Mouse (Mus musculus): Measurements from ENCODE around the gene Hnrnpa0.
A peak's percentile ranks its signal among the peaks of the same experiment; 100 is the strongest.

Gene Hnrnpa0

DNA sequence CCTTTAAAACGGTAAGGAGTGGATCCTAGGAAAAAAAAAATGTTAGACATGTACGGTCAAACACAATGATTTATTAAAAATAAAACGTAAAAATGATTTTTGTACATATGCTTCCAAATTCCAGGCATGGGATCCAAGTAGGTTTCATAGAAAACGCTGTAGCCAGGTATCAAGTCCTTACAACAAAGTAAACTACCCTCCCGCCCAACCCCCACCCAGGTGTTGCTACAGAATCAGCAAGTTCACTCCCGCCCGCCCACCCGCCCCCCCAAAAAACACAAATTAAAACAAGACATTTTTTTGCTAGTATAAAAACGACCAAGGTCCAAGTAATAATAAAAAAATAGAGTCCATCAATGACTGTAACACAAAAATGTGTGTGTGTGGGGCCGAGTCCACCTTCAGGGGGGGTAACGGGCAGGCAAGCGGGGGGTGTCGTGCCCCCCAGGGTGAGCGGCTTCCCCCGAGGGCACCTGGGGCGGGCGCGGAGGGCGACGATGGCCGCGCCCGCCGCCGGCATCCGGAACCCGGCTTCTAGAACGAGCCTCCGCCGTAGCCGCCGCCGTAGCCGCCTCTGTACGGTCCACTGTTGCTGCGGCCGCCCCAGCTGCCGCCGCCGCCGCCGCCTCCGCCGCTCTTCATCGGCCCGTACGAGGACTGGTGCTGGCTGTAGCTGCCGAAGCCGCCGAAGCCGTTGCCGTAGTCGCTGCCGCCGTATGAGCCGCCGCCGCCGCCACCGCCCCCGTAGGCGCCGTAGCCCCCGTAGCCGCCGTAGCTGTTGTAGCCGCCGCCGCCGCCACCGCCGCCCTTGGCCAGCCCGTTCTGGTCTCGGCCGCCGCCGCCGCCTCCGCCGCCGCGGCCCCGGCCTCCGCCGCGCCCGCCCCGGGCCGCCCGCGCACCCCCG lies 1.2 kb downstream of the Hnrnpa0 start:
- no peak for DNase-seq

DNA sequence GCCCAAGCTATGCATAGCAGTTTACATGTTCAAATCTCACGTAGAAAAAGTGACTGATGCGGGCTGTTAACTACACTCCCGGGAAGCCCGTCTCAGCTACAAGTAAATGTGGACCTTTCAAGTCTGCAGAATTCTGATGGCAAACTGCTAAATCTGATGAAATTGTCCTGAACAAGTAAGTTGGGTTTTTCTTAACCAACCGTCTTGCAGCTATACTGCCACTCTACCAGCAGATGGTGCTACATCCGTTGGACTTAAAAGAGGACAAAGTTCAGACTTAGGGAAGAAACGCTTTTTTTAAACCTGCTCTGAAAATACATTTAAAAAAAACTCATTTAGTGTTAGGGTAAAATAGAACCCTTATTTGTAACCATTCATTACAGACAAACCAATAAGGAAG lies 2.2 kb downstream of the Hnrnpa0 start:
- DNase-seq = peak in 1 of 2 experiments; percentile 62

DNA sequence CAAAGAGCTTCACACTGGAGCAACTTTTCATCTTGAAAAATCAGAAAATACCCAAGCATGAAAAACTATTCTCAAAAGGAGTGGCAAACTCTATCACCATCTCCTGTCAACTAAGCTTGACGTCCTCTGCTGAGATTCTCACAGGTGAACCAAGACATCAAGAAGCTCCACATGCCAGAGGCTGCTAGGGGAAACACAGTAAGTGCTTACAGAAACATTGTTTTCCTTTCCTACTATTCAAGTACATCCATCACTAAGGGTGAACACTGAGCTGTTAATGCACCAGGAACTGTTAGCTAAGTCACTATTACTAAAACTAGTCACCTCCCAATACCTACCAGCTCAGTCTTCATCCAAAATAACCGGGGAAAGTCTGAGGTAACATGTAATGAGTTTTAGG lies 3.4 kb downstream of the Hnrnpa0 start:
- no peak for DNase-seq

DNA sequence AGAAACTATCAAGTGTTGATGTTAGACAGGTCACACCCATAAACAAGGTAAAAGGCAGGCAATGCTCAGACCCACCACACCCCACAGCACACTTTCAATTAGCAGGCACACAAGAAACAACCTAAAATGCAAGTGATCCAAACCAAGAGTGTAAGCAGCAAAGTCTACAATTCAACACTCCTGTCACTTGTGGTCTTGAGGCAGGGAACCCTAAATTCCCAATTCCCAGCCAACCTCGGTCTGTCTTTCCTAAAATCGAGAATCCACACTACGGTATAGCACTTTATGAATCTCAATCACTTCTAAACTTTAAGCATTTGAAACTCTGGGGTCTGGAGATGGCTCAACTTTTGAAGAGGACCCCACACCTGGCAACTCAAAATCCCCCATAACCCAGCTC lies 4.1 kb downstream of the Hnrnpa0 start:
- DNase-seq = no peak

DNA sequence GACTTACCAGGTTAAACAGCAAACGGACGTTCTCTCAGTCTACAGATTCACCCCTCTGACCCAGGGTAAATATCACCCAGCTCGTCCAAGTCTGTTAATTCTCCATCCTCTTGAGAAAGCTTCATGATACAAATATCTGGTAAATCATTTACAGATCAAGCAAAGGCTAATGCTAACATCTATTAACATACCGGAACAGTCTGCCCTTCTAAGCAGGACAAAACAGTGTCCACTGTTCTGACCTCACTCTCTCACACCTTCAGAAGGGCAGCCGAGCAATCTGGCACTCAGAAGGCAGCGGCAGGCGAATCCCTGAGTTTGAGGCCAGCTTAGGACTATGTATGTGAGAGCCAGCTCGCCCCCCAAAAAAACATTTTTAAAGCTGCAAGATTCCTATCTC lies 5.0 kb downstream of the Hnrnpa0 start:
- DNase-seq = no peak

DNA sequence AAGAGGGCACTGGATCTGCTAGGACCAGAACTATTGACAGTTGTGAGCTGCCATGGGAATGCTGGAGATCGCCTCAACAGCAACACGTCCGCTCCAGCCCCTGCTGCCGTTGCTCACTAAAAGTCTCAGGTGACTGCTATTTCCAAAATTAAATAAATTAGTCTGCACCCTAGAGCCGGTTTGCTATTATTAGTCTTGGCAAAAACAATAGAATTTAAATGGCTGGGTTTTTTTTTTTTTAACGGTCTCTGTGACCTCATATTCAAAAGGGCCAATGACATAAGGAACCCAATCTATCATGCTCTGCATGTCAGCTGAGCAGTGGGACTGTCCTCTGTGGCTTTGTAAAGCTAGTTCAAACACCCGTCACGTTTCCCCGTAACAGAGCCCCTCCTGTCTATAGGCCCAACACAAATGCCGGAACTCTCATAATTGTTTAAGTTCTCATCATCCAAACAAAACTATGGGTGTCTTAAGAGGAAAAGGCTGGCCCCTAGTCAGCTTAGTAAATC lies 5.5 kb downstream of the Hnrnpa0 start:
- DNase-seq = no peak

DNA sequence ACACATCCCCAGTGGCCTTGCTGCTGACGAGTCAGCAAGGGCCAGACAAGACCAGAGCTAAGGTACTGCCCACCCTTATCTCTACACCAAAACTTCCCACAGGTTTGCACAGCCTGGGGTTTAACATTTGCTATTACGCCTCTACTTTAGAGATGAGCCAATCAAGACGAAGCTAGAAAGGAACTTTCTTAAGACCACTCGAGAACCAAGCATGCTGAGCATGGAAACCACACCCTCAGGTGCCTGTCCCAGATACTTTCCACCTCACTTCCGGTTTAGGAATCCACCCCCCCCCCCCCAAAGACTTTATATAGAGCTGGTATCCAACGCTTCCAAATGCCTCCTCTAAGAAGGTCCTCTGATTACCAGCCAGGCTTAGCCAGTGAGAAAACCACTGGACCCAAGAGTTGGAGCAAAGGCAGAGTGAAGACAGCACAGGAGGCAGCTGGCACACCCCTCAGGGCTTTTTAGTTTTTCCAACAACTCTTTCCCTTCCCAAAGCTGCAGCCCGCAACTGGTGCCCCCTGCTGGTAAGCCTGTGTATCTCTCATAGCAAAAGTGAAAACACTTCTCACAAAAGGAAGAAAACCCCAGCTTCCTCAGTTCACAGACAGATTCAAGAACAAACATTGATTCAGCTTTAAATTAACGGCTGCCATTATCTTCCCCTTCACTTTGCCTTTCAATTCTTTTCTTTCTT lies 10.9 kb downstream of the Hnrnpa0 start:
- DNase-seq = peak; percentile 74 to 87

DNA sequence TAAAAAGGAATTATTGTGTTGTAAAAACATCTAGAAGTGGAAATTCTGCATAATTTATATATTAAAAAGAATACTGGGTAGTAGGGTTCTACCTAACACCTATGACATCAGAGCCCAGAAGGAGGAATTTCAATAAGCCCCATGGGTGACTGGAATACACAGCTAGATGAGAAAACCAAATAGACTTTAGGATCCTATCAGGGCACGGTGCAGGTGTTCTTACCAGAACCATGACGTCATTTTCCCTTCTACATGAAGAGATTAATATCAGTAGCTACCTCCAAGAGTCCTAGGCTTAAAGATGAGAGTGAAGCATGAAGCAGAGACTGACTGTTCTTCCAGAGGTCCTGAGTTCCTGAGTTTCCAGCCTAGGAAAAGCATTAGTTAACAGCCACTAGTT lies 11.6 kb downstream of the Hnrnpa0 start:
- DNase-seq = no peak

DNA sequence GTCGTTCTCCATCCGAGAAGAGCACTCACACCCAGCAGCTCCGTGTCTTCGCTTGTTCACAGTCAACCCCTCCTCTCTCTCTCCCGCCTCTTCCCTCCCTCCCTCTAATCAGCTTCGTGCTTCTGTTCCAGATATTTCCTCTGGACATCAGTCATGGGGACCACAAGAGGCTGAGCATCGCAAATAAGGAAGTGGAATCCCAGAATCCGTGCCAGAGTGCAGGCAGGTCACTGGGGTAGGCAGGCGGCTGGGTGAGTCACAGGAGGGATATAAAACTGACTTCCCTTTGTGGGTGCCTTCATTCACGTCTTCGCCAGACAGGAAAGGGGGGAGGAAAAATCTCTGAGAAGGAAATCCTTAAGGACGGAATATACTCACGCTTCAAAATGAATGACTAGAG lies 13.1 kb downstream of the Hnrnpa0 start:
- peak; percentile 71 to 74 for DNase-seq

DNA sequence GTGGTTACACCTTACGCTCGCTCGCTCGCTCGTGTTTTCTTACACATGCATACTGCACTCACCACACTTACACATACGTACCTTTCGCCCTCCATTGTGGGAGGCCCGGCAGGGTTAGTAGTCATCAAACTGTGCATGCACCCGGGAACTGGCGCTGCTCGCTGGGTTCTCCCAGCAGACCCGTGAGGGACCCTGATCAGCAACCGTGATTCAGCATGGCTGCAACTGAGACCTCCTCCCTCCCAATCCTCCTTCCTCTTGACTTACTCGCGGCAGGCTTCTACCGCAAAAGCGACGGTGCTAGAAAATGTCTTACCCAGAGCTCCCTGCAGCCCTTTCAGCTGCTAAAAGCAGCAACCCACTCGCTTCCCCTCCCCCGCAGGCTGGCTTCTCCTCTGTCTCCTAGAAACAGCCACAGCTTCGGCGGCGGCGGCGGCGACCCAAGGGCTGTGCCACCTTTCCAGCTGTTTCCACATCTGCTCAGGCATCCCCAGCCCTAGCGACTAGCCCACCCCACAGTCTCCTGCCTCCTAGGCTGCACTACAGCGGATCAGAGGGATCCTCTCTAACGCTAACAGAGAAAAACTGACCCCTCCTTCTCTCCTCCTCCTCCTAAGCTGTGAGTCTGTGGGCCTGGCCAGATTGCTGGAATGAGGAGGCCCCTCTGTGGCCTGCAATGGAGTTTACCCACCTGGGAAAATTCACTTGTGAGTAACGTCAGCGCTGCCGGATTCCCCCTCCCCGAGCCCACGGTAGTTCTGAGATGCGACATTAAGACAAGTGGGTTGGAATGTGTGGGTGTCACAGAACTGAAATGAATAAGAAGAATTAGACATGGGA lies 15.1 kb downstream of the Hnrnpa0 start, which contains the start of gene Klhl3:
Gene Klhl3, minus strand, starts transcription at position 532 of the 840 bp plus-strand sequence.
- peak; percentile 69 to 74 for DNase-seq

DNA sequence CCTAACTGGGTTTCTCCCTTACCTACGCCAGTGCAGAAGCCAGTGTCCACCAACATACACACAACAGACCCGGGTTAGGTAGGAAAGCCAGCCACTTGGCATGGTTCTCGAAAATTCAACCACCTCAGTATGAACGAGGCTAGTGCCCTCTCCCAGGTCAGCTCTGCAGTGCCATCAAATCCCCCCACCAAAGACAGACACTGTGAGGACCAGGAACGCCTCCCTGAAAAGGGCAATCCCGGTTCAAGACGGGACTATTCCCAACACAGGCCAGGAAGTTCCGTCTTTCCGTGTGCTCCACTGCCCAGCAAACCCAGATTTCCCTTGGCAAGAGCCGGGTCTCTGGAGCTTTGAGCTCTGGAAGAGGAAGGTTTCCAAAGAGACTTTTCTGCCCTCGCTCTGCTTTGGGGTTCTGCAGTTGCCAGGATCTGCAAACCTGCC lies 15.7 kb downstream of the Hnrnpa0 start:
- peak in 1 of 2 experiments; percentile 12 for DNase-seq

DNA sequence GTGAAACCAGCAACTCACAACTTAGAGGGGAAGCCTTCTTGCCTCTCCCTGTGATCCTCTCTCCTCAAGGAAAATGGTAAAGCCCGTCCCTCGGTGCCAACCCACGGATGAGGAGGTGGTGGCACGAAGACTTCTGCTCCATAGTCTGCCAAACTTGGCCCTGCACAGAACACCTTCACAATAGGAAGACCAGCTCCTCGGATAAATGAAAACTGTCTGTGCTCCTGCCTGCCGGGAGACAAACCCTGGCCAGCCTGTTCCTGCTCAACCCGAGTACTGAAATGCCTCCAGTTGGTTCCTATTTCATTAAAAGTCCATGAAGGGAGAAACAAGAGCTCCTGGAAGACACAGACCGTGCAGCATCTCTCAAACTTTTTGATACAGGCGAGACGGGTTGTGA lies 16.2 kb downstream of the Hnrnpa0 start:
- DNase-seq = no peak

DNA sequence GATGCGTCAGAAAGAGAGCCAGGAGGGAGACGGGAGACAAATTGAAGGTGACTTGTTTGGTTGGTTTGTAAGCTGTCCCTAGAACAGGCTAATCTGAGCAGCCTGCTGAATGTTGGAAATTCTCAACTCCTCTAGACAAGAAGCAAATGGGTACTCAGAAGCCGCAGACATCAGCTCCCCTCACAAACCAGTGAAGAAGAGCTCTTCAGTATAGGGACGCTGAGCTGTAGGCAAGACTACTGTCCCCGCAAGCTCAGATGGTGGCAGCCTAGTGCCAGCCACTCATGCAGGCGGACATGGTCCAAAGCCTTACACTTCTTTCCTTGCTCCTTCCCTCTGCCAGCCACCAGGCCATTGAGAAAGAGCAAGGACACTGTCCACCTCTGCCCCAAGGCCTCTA lies 17.1 kb downstream of the Hnrnpa0 start:
- DNase-seq = no peak

DNA sequence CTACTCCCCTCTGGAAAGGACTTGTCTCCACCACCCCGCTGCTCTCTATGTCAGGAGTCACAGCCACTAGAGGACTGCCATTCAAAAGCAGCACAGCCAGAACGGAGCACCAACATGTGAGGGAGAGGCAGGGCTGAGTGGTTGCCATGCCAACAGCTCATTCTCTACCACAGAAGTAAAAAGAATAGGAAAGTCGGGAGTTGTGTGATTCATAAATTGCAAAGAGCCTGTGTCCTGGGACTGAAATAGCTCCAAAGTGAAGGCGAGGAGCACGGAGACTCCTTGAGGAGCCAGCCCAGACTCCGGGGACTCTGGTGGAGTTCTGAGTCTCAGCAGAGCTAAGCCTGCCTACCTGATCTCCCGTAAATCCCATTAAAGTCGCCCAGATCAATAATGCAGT lies 37.7 kb downstream of the Hnrnpa0 start:
- no peak for DNase-seq

DNA sequence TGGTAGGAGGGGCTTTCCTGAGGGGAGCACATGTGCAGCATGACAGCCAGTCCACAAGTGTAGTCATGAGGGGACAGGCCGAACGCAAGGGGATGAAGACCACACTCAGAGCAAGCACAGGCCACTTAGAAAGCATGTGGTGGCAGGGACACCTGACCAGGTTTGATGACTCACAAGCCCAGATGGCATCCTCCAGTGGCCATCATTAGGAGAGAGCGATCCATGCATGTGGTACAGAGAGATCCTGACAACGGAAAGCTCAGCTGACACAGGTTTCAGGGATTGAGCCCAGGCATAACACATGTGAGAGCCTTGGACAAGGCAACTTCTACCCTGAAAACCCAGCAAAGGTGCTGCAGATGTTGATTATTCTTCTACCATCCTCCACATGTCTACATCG lies 44.0 kb downstream of the Hnrnpa0 start:
- no peak for DNase-seq

DNA sequence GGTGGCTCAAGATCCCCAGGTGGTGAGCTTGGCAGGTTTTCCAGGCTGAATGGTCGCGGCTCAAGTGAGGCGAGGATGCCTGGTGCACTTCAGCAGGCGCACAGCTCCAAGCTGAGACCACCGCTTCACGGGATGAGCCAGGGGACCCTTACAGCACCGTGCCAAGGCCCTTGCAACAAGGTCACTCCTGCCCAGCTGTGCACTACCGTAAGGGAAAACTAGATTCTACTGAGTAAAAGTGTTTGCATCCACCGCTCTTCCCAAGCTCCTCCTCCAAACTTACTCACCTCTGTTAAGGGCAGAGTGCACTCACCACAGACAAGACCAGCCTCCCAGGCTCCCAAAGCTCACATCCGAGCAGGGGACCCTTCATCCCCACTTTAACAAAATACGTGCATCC lies 44.8 kb downstream of the Hnrnpa0 start:
- DNase-seq = no peak

DNA sequence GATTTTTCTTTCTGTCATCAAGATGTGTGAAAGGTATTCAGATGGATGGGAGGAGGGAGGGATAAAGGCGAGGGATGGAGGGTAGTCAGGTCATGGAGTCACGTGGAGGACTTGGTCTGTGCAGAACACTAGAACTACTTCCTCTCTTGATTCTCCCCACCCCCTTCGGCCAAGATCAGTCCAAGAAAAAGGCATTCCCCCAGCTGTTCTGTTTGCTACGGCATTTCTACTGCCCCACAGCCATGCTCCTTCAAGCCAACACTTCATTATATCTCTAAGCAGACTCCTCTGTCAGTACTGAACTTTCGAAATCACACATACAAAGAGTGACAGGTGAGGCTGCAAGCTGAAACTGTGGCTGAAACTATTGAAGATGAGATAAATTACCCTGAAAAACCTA lies 45.3 kb downstream of the Hnrnpa0 start:
- DNase-seq = peak in 1 of 2 experiments; percentile 52

DNA sequence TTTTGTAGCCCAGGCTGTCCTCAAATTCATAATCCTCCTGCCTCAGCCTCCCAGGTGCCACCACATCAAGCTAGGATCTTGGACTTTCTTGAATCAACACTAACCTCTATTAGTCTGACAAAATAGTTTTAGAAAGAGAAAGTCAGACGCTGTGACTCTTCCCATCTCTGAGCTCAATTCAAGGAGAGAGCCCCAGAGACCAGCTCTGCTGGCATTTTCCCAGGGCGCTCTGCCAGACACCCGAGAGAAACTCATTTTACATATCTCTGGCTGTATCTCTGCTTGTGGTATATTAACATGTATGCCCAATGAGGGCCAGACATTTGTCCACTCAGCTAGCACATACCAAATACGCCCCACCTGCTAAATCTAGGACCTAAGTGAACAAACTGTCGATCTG lies 50.0 kb downstream of the Hnrnpa0 start:
- DNase-seq = no peak
